8 mouse cellular contexts compared by ENCODE assay signal in genomic region chr1:82815941-82816716, GRCm38 (mm10). TPM values are rescaled to one million over a fixed set of nuclear protein-coding genes. Genes with fewer than 3 reads are reported as not detected.
A peak's percentile ranks its signal among the peaks of the same experiment; 100 is the strongest.
DNase-seq lines count a peak whose midpoint lies in the region; ATAC-seq lines count a peak whose summit lies in the region.
"Had no signal": no experiment of that assay in that cellular context is flagged by ENCODE, and none has a peak within 500 bp of the region (broad histone marks: within the 10 kb centered on the region; RNA-seq: fewer than 3 reads in every experiment).

No protein-coding gene starts in this region.

- peak; percentile 85 for DNase-seq in c-Kit-negative CD71-positive TER-119-positive erythroid progenitor cells, embryonic 14.5 days (ENCODE audit: low read depth, low spot score)
- no peak for DNase-seq in right cerebral cortex, postnatal 25 days
- DNase-seq in ovary, postnatal 36 days (ENCODE audit: low spot score) = no peak
- DNase-seq in gastrocnemius, adult 8-10 months (ENCODE audit: low spot score in 2 of 2) = no peak

- no peak overlapping the region for H3K4me2 ChIP-seq in kidney, embryonic 14.5 days (replicated peaks; ENCODE audit: low read depth, low read length)

- no peaks in the 10 kb centered on the region for H3K27me3 ChIP-seq in kidney, embryonic 14.5 days (ENCODE audit: control insufficient read depth, insufficient read depth, low read length)

- H3K9me3 ChIP-seq in kidney, embryonic 14.5 days (ENCODE audit: control insufficient read depth, low read length) = no peaks in the 10 kb centered on the region

- H3K4me1 ChIP-seq in kidney, embryonic 14.5 days (ENCODE audit: control insufficient read depth, insufficient read depth, low read length) = no peaks in the 10 kb centered on the region

- H3K36me3 ChIP-seq in kidney, embryonic 14.5 days (ENCODE audit: control insufficient read depth, insufficient read depth, low read length) = no peaks in the 10 kb centered on the region

- no peak overlapping the region for H3K4me3 ChIP-seq in kidney, embryonic 14.5 days (ENCODE audit: low read length)

- 53% methylated on average over 16 of the region's 17 CpGs for WGBS in kidney, embryonic 14.5 days

- no peak overlapping the region for H3K27ac ChIP-seq in kidney, embryonic 14.5 days (ENCODE audit: low read depth, low read length)

- ATAC-seq in granulocyte monocyte progenitor cell, adult 5-6 weeks (replicated peaks; ENCODE audit: poor library complexity, severe bottlenecking) = peak; percentile 76
- ATAC-seq in kidney, embryonic 14.5 days (ENCODE audit: low FRiP score, low TSS enrichment) = peak; percentile 60; the same call in 1 of the 2 replicates
- ATAC-seq in megakaryocyte, adult 5-6 weeks (ENCODE audit: poor library complexity, severe bottlenecking) = peak; percentile 74

- no peak overlapping the region for H3K9ac ChIP-seq in kidney, embryonic 14.5 days (ENCODE audit: low read depth, low read length)

RNA-seq across cellular contexts. Expression of gene Agfg1, which starts 23.2 kb away (rescaled TPM):
- 23.1 and 26.3 TPM in 2 replicates for total RNA-seq in granulocyte monocyte progenitor cell, adult 5-6 weeks (2014; fragmentation: Nextera tagmentation)
- 32.5 and 33.5 TPM in 2 replicates for total RNA-seq in granulocyte monocyte progenitor cell, adult 5-6 weeks (2017)
- polyA plus RNA-seq in kidney, embryonic 14.5 days (2014; fragmentation: Nextera tagmentation; extraction: Ambion mirVana) = 27.9 and 47.8 TPM in 2 replicates
- 57.0 and 61.1 TPM in 2 replicates for total RNA-seq in megakaryocyte, adult 5-6 weeks (2015)
- 48.0 and 48.3 TPM in 2 replicates for total RNA-seq in megakaryocyte, adult 5-6 weeks (2017)
- total RNA-seq in gastrocnemius, adult 8-10 months (2022) = 10 to 100 TPM; 22.0 to 24.1 (median 23.1) TPM

RNA-seq across cellular contexts. Expression of gene Gm47791, which starts 45.1 kb away (rescaled TPM):
- total RNA-seq in granulocyte monocyte progenitor cell, adult 5-6 weeks (2014; fragmentation: Nextera tagmentation) = not detected in 2 replicates
- total RNA-seq in granulocyte monocyte progenitor cell, adult 5-6 weeks (2017) = not detected in 2 replicates
- polyA plus RNA-seq in kidney, embryonic 14.5 days (2014; fragmentation: Nextera tagmentation; extraction: Ambion mirVana) = not detected in 2 replicates
- total RNA-seq in megakaryocyte, adult 5-6 weeks (2015) = not detected in 2 replicates
- not detected in 2 replicates for total RNA-seq in megakaryocyte, adult 5-6 weeks (2017)
- not detected for total RNA-seq in gastrocnemius, adult 8-10 months (2022)
- total RNA-seq: gastrocnemius, adult 18-20 months had no signal

RNA-seq across cellular contexts. Expression of gene Tm4sf20, which starts 47.9 kb away (rescaled TPM):
- not detected in 2 replicates for total RNA-seq in granulocyte monocyte progenitor cell, adult 5-6 weeks (2014; fragmentation: Nextera tagmentation)
- not detected in 2 replicates for total RNA-seq in granulocyte monocyte progenitor cell, adult 5-6 weeks (2017)
- polyA plus RNA-seq in kidney, embryonic 14.5 days (2014; fragmentation: Nextera tagmentation; extraction: Ambion mirVana) = 3.8 TPM in 2 replicates
- not detected in 2 replicates for total RNA-seq in megakaryocyte, adult 5-6 weeks (2015)
- total RNA-seq in megakaryocyte, adult 5-6 weeks (2017) = not detected in 2 replicates
- not detected for total RNA-seq in gastrocnemius, adult 8-10 months (2022)
- total RNA-seq: gastrocnemius, adult 18-20 months had no signal
